Mouse (Mus musculus) adipocyte (in vitro differentiated cells): ENCODE results near the gene Dmrtc2.
"Not testable (repeated sequence)": the region's sequence is repeated elsewhere in the genome, so short reads cannot be mapped to it uniquely, and the experiment has no call there.

Source experiments
- DNase-seq: peaks from one replicate; pipeline ENCODE4 v3.0.0-alpha.2; 2016; ENCODE audit warnings: low spot score

The Dmrtc2 gene

DNA sequence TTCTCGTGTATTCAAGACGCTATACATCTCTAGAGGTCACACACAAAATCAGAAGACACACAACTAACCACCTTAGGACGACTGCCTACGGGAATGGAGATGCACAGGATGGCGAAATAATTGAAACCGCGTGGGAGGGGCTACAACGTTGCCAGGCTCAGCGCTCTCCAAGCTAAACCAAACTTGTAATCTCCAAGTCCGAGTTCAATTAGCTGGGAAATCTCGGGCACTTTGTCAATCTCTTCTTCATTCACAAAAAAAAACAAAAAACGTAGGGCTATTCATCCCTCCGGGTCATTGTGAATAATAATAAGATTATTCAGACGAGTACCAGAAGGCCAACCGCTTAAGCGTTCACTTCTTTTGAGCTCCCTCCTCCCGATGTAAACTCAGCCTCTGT, 777 bp upstream of the Dmrtc2 start:
- no peak for DNase-seq

GRCm38 (mm10) chr7:24877588-24877987, 7.7 kb downstream of the Dmrtc2 start:
- no peak for DNase-seq

DNA sequence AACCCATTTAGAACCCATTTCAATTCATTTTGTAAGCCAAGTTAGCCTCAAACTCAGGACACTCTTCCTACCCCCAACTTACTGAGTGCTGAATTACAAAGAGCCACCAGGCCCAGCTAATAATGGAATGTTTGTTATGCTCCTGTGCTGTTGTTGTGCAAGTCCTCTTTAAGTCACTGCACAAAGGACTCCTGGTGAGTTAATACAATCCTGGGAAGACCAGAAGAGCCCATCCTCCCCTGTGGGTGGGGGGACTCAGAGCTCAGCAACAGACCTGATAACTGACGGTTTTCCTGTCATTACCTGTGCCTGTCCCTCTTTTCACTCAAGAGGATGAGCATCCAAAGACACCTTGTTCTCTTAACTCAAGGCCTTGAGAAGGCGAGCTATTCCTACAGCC, 9.8 kb downstream of the Dmrtc2 start:
- DNase-seq, result no peak

DNA sequence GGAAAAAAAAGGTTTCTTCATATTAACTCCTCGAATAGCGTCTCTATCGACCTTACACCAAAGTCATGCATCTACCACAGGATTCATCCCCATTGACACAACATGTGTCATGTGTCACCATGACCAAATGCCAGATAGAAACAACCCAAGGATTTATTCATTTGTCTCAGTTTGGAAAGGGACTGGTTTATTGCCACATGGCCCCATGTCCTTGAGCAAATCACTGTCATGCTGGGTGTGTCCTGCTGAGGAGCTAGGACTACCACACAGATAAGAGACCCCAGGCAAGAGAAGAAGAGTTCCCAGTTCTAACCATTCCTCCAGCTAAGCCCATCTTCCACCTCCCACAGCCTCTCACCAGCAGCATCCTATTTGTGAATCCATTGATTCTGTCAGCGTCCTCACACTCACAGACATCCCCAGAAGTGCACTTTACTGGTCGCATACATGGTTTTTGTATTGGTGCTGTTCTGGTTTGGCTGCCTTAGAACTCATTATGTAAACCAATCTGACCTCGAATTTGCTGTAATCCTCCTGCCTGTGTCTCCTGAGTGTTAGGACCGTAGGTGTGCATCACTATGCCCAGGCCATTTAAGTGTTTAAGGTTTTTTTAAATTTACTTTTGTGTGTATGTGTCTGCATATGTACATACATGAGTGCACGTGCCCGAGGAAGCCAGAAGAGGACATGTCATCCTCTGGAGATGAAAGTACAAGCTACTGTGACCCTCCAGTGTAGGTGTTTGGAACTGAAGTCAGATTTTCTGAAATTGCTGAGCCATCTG, 12.8 kb downstream of the Dmrtc2 start:
- DNase-seq, result no peak

GRCm38 (mm10) chr7:24883896-24884692, 14.2 kb downstream of the Dmrtc2 start, which contains the start of gene Rps19:
Rps19 (plus strand) TSS chr7:24884371.
- peak; percentile 99 for DNase-seq

DNA sequence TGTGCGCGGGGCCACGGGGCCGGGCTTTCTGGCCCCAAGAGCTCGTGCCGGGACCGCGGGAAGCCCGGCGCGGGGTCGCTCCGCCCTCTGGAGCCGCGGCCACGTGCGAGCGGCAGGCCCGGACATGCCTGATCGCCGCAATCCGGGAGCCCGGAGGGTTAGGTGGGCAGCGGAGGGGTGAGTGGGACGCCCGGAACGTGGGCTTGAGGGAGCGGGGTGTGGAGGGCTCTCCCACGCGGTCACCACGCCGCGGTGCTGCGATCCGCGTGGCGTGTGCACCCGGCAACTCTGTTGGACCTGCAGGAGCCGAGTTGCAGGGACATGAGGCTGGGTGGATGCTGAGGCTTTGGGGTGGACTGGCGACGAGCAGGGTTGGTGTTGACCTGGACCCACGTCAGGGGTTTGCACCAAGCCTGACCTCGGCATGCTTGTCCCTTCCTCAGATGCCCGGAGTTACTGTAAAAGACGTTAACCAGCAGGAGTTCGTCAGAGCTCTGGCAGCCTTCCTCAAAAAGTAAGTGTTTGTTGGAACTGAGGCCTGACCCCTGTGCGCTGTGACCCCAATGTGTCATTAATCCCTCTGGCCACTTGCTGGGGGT, 14.9 kb downstream of the Dmrtc2 start:
- peak; percentile 47 for DNase-seq

- peak; percentile 10 for DNase-seq
Observed at GRCm38 (mm10) chr7:24885468-24886307, 15.8 kb downstream of the Dmrtc2 start.

GRCm38 (mm10) chr7:24886308-24886633, 16.4 kb downstream of the Dmrtc2 start:
- DNase-seq, result peak; percentile 72

DNA sequence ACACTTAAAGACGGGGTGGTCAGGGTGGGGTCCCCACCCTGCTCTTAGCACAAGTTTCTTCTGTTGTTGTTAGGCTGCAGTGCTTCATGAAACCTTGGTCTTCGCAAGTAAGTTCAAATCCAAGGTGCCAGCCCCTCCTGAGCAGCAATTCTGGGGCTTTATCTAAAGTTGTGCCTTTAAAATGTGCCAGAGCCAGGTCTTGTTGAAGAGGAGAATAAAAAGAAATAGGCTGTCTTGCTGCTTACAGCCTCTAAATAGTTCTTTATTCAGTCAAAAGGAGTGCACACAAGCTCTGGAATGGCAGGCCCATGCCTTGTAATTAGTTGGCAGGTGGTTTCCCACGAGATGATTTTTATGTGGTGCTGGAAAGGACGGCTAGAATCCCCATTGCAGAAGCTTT, 17.2 kb downstream of the Dmrtc2 start:
- no peak for DNase-seq

GRCm38 (mm10) chr7:24889431-24890220, 19.8 kb downstream of the Dmrtc2 start:
- DNase-seq, result no peak

- DNase-seq, result peak; percentile 79
Observed at GRCm38 (mm10) chr7:24890281-24891216, 20.7 kb downstream of the Dmrtc2 start.

GRCm38 (mm10) chr7:24891241-24892124, 21.6 kb downstream of the Dmrtc2 start:
- DNase-seq, result no peak

- no peak for DNase-seq
Observed at GRCm38 (mm10) chr7:24892125-24892583, 22.3 kb downstream of the Dmrtc2 start.

GRCm38 (mm10) chr7:24895749-24896148, 25.9 kb downstream of the Dmrtc2 start:
- not testable (repeated sequence) for DNase-seq

GRCm38 (mm10) chr7:24896269-24896668, 26.4 kb downstream of the Dmrtc2 start:
- DNase-seq, result no peak

- no peak for DNase-seq
Observed at GRCm38 (mm10) chr7:24897224-24897623, 27.4 kb downstream of the Dmrtc2 start, which contains the start of gene Cd79a. Cd79a (plus strand) TSS chr7:24897381.

- no peak for DNase-seq
Observed at GRCm38 (mm10) chr7:24897959-24898358, 28.1 kb downstream of the Dmrtc2 start.

DNA sequence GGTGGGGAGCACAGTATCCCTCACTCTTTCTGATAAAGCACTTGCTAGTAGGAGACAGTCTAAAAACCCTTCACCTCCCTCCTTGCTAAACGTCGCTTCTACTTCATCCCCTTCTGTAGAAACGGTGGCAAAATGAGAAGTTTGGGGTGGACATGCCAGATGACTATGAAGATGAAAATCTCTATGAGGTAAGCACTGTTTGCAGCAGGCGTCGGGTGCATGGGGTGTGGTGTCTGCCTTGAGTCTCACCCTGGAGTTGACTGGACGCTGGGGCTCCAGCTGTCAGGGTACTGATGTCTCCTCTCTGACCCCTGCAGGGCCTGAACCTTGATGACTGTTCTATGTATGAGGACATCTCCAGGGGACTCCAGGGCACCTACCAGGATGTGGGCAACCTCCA, 31.3 kb downstream of the Dmrtc2 start:
- DNase-seq, result no peak

GRCm38 (mm10) chr7:24901842-24902241, 32.0 kb downstream of the Dmrtc2 start:
- no peak for DNase-seq
